Mouse (Mus musculus) kidney, postnatal 14 days (tissue): ENCODE data around the gene Hist1h3d.
A peak's percentile ranks its signal among the peaks of the same experiment; 100 is the strongest.
"Not testable (repeated sequence)": the region's sequence is repeated elsewhere in the genome, so short reads cannot be mapped to it uniquely, and the experiment has no call there.

ENCODE experiments used
- DNase-seq: peaks from one replicate; pipeline ENCODE4 v3.0.0; 2022; ENCODE audit warnings: mixed read lengths

Hist1h3d gene

DNA sequence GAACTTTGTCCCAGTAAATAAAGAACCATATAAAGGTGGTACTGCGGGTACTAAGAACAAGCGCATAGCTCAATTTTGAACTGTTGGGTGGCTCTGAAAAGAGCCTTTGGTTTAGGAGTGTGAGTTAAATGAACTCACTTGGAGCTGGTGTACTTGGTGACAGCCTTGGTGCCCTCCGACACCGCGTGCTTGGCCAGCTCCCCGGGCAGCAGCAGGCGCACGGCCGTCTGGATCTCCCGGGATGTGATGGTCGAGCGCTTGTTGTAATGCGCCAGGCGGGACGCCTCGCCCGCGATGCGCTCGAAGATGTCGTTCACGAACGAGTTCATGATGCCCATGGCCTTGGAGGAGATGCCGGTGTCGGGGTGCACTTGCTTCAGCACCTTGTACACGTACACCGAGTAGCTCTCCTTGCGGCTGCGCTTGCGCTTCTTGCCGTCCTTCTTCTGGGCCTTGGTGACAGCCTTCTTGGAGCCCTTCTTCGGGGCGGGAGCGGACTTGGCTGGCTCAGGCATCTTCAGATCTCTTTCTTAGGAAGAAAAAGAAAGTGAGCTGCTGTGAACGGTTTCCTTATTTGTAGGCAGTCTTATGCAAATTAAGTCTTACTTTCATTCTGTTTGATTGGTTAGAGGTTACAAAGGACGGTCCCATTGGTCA is 10.0 kb downstream of the Hist1h3d start:
- peak; percentile 81 for DNase-seq

DNA sequence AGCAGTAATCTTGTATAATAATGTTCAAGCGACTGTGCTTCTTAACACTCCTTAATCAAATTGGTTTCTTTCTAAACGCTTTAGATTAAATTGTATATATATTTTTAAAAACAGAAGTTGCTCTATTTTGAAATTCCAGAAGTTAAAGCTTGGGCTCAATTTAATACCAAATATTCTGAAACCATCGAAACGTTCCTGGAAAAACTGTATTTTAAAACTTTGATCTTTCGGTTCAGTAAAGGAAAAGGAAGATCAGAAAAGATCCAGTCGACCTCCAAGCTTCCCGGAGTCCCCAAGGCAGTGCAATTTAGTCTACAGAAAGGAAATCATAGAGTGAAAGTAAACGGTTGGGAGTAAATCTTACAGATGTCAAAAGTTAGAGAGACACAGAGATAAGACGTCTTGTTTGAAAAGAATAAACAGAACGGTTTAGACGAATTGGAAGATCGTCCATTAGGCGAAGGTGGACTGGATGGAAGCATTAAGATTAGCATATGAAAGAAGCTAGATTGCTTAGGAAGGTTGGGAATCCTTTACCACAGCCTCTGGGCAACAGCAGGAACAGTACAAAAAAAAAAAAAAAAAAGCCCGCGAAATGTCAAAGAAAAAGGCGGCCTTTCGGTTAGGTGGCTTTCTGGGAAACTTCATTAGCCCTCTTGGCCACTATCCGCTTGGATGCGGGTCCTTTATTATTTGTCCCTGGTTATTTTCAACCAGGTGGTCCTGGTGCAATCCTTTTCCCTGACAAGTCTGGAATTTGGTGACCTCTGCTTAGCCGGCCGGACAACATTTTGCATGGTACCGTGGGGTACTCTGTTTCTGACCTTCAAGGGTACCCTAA is 10.8 kb downstream of the Hist1h3d start:
- DNase-seq = no peak

DNA sequence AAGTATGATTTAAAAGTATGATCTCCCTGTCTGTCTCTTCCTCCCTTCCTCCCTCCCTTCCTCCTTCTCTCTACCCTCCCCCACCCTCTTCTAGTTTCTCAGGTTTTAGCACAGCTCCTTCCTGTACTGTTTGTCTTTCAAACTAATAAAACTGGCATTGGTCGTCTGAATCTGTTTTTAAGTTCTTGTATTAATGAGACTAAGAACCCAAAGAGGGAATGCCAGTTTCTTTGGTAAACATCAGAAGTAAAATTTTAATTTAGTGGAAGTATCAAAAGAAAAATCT is 11.3 kb downstream of the Hist1h3d start:
- DNase-seq = no peak

DNA sequence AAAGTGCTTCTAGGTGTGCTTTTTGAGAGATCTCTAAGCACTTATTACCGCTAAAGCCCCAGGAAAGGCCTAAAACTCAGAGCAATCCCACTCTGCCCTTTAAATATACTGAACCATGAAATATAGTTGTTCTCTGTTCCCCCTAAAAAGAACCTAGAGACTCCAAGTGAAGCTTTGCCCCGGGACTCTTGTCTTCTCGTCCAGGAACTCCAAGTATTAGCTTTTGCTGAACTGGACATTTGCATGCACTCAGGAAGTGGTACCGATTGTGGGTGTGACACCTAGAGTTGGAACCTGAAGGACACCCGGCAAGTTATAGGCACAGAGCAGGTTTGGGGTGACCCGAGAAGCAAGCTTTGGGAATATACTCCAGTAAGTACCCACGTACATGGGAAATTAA is 15.6 kb downstream of the Hist1h3d start:
- DNase-seq = no peak

DNA sequence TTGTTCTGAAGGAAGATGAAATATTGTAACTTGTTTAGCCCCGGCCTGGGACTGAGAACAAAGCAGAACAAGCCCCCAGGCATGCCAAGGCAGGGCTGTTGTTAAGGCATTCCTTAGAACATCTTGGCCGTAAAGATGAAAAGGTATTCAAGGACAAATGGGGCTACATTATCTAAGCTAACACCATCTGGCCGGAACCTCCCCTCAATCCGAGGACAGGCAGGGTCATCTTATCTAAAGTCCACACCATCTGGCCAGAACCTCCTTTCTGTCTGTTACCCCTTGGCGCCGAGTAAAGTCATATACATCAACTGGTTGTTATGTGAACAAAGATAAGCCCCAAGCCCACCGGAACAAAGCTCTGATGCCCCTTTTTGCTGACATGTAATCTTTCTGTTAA is 16.3 kb downstream of the Hist1h3d start:
- DNase-seq = not testable (repeated sequence)

DNA sequence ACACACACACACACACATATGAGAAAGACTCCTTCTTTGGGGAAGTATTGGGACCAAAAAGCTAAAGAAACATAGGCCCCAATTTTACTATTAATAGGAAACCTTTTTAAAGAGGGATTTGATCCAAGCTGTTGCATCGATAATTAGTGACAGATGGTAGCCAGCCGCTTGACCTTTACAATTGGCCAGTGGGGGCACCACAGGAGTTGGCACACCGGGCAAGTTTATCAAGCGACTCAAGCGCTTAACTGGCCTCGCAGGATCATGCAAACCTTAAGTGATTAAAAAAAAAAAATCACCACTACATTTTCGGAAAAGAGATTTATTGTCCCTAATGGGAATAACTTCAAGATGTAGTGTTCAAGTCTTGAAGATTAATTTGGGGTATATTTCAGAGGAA is 17.1 kb downstream of the Hist1h3d start:
- no peak for DNase-seq

DNA sequence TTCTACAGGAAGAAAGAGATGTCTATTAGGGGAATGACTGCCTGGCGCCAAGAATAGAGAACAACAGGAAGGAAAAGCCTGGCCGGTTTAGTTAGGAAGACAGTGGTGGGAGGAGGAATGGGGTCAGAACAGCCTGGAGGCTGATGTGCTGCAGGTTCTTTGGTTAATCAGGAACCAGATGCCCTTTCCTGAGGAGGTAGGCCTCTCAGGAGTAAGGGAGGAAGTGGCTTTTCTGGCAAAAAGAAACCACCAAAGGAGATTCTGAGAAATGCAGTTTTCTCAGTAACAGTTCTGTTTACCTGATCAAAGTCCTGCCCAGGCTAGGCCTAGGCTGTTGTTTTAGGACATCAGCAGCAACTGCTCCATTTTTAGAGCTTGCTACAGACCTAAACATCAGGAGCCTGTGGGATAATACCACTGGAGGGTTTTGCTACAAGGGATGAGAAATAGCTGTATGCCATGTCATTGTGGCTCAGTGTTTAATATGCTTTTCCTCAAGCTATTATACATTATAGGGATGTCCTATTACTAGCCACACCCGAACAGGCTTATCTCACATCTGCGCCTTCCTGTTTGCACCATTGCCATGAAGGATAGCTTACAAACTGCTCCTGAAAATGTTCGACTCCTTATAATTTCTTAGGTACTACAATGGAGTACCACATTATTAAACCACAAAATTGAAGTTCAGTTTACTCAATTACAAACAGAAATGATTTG is 17.6 kb downstream of the Hist1h3d start:
- peak; percentile 42 for DNase-seq

DNA sequence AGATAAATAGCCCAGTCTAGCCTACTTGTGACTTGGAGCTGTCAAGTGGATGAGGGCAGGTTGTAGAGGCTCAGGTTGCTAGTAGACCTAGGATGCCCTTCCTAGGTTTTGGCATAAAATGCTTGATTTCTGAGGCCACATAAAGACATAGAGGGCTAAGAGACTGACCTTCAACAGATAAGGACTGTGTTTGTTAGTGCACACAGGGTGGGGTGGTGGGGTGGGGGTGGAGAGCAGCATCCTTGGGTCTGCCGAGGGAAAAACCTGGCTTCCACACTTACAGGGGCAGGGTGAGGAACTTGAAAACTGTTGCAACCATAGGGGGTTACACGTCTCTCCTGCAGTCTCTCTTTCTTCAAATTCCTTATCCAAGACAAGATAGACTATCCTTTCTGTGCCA is 19.6 kb downstream of the Hist1h3d start:
- DNase-seq = no peak

DNA sequence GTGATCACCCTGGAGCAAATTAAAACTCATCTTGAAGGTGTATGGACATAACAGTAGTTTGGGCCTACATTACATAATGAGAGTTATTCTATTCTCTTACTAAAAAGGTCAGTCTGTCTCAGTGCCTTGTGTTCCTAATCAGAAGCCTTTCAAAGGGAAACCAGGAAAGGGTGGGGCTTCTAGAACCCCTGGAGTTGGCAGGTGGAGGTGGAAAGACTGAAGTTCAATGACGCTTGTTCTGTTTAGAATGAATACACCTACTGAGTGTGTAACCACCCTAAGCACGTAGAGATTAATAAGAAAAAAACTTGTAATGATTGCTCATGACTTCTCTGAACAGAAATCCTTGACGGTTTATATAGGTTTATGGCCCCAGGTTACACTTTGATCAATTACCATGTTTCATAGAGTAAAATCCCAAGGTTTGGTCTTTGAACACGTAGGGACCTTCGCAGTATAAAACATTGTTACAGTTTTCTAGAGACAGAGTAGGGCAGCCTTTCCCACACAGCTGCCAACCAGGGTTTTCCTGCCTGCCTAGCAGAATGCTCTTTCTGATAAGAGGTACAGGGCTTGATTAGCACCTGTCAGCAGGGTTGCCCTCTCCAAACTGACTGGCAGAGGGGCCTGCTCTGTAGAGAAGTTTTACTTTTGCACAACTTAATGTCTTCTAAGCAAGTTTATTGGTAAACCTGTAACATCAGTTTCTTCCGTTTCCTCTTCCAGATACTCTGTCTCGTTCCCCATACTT is 20.2 kb downstream of the Hist1h3d start:
- no peak for DNase-seq

DNA sequence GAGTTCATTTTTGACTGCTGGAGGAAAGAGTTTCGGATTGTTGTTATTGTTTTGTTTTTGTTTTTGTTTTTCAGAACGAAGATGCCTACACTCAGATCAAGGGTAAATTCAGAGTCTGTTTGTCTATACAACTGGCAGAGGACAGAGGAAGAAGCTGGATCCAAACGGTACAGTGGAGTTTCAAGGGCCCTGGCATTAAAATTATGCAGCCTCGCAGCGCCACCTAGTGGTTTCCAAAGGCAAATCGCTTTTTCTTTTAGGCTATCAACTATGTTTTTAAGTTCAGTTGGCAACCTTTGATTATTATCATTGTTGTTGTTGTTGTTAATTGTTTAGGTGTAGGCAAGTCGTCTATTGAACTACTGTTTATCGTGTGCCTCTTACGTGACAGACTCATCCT is 22.4 kb downstream of the Hist1h3d start:
- DNase-seq = peak; percentile 79

DNA sequence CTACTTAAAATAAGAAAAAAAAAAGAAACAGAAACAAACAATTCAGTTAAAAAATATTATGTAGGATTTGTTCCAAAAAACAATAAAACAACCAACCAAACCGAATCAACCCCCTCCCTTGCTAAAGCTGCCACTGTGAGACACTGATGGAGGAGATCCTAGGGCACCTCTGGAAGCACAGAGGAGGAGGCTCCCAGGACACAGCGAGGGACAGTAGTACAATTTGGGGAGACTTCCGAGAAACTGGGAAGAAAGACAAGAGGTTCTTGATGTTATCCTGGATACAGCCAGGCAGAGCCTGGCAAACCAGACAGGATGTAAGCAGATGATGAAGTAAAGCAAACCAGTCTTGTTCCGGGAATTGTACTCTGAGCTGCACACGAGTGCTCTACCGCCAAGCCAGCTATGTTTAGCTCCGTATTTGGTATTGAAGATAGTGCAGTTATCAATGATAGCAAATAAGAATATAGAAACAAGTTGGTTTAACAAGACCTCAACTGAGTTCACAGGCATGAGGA is 27.7 kb downstream of the Hist1h3d start:
- no peak for DNase-seq

DNA sequence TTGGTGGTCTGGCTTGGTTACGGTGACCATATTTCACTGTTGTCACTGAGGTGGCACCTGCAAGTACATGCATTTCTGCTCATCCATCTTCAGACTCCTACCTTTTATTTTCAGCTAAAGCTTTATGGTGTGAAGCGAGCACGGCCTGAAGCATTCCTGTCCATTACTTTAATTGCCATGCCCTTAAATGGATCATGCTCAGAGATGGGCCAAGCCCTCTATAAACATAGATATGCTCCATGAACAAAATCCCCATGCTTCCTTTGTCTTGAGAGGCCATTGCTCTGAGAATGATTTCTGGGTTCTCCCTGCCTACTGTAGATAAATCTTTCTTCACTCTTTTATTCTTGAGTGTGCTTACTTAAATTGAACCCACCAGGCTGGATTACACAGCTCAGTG is 28.9 kb downstream of the Hist1h3d start:
- no peak for DNase-seq

DNA sequence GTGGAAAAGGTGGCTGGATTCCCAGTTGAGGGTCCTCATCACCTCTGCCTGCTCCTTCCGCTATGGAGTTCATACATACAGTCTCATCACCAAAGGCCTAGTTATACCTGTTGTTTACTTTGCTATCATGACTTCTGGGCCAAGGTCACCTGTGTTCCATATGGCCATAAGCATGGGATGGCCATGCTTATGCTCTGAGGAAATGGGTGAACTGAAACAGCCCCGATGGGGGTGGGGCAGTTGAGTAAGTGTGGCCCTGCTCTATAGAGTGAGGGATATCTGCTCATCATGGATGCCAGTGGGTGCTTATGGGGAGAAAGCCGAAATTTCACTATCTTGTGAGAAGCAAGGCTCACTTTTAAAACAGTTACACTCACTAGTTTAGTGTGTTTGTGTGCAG is 29.5 kb downstream of the Hist1h3d start:
- DNase-seq = no peak

DNA sequence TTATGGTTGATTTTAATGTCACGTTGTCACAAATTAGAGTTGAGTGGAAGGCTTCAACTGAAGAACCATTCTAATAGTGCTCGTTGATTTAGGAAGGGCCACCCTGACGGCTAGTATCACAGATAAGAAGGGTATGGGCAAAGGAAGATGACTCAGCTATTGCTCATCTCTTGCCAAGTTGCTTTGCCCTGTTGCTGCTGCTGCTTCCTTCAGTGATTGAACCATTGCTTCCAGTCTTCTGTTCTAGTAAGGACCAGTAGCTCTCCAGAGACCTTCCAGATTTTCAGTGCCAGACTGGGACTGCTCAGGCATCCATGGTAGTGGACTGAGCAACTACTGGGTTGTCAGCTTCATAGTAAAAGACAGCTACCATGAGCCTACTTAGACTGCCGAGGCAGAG is 33.6 kb downstream of the Hist1h3d start:
- no peak for DNase-seq

DNA sequence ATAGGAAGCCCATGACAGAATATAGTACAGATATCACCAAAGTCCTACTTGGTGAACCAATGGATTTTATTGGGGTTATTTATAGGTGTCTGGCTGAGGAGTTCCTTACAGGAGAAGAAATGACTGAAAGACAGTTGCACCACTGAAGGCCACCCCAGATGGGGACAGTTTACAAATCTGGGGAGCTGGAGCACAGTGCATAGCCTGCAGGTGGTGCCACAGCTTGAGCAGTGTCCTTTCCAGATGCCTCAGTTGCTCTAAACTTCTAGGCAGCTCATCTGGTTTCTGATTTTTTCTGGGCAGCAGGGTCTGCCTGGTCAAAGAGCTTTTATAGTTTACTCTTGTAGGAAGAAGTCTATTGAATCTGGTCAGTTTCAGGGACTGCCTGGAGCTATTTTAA is 34.3 kb downstream of the Hist1h3d start:
- DNase-seq = no peak

DNA sequence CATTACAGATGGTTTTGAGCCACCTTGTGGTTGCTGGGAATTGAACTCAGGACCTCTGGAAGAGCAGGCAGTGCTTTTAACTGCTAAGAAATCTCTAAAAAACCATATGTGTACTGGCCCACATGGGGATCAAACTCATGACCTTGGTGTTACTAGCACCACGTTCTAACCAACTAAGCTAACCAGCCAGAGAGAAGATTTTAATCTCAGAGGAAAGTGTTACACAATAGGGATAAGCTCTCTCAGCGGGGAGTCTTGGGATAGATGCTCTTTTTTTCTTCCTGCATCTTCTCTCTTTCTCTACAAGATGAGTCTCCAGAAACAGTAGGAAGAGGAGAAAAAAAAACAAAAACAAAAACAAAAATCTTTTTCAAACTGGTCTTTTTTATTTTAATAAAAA is 34.8 kb downstream of the Hist1h3d start:
- DNase-seq = no peak

DNA sequence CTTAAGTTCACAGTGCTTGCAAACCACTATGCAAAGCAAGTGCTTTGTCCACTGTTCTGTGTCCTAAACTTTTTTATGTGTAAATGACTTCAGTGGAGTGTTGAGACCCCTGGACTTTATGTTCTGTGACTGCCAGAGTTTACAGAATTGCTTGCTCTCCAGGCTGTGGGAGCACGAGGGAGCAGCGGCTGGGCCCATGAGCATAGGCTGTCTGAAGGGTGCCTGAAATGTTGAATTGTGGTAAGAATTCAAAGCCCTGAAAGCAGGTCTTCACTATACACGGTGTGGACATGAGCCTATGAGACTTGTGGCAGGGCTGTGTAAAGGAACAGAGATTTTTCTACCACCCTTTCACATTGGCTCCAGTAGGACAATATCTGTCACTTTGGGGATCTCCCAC is 36.1 kb downstream of the Hist1h3d start:
- no peak for DNase-seq

DNA sequence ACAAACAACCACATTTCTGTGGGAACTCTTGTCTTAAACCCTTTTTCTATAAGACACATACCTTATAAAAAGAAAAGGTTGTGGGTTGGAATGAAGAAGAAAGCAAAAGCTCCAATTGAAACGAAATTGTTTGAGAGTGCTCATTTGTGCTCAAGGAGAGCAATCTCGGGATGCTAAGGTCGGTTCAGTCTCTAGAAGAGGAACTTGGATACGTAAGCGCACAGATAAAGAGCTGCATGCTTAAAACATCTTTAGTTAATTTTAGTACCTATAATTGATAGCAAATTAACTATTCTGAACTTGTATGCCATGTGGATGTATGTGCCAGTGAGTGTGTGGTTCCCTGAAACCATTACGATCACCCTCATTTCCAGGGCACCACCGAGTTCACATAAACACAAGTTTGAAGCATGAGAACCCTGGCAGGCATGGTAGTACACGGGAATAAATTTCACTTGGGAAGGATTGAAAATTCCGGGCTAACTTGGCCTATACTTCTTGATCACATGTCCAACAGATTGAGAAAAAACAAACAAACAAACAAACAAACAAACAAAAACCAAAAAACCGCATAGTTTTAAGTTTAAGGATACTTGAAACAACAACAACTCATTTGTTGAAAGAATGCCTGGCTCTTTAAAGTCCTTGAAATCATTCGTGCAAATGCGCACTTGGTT is 44.6 kb downstream of the Hist1h3d start:
- no peak for DNase-seq

DNA sequence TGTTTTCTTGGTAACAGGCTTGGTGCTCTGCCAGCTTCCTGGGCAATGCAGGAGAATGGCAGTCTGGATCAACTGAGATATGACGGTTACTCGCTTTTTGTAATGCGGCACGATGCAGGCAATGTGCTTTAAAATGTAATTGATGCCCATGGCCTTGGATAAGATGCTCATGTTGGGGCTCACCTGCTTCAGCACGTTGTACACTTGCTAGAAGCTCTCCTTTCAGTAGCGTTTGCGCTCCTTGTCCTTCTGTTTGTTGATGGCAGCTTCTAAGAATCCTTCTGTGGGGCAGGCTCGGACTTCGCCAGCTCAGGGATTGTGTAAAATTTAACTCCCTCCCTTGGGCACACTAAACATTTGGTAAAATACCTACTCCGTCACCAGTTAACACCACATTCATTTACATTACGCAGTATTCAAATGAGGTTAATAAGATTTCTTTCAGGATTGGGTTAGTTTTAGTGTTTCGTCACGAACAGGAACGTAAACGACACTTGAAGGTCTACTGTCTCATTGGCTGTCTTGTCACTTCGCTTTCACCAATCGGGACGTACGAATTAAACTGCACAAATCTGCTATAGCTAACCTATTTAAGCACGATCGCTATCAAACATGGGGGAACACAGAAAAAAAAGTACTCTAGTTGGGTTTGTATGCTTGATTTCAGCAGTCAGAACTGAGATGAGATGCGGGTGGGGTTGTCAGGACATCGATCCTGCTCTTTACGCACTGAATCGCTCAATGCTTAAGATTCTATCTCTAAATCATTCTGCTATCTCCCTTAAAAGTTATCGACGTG is 45.4 kb downstream of the Hist1h3d start, which contains the start of gene Hist1h2be:
Gene Hist1h2be (minus strand): TSS at position 392 of the 799 bp plus-strand sequence.
- DNase-seq = peak; percentile 82

DNA sequence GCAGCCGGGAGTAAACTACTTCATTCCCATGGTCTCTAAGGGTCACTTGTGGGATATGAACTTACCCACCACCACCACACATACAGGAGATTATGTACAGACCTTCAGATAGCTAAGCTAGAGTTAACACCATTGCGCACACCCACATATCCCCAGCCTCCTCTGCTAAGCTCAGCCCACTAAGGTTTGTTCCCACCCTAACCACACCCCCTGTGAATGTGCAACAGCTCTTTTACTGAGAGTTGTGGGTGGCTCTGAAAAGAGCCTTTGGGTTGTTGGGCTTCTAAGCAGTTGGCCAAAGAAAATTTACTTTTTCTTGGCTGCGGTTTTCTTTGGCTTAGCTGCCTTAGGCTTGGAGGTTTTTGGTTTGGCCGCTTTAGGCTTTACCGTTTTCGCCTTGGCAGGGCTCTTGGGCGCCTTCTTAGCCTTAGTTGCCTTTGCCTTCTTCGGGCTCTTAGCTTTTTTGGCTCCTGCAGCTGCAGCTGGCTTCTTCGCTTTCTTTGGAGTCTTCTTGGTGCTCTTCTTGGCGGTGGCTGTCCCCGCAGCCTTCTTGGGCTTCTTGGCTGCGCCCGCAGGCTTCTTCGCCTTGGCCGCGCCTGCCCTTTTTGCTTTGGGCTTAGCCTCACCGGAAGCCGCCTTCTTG is 46.1 kb downstream of the Hist1h3d start:
- DNase-seq = peak; percentile 79

DNA sequence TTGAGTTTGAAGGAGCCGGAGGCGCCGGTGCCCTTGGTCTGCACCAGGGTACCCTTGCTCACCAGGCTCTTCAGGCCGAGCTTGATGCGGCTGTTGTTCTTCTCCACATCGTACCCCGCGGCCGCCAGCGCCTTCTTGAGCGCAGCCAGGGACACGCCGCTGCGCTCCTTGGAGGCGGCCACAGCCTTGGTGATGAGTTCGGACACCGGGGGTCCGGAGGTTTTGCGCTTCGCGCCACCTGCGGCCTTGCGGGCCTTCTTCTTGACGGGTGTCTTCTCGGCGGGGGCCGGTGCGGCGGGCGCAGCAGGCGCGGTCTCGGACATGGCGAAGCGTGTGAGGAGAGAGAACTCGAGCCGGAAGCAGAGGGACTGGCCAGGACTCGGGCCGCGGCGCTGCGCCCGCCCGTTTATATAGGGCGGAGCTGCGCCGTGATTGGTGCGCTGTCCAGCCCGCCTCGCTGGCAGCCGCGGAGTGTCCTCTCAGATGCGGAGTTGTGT is 46.7 kb downstream of the Hist1h3d start, which contains the start of gene Hist1h1e:
Gene Hist1h1e (minus strand): TSS at position 384 of the 497 bp plus-strand sequence.
- peak; percentile 94 for DNase-seq
